Mouse (Mus musculus) bone marrow, adult 2 months (tissue): ENCODE data around the gene Cnnm2. TPM values are rescaled to one million over a fixed set of nuclear protein-coding genes. Genes with fewer than 3 reads are reported as not detected.

Source experiments
- H3K27ac ChIP-seq: fragments of 200-500 bp; 2 replicates; pipeline ENCODE4 v1.5.1; 2012; ENCODE audit warnings: low read depth, mild to moderate bottlenecking, control low read depth, inconsistent platforms, low read length; ENCODE audit not compliant: control insufficient read depth, poor library complexity, insufficient read depth
- H3K4me1 ChIP-seq: fragments of 200-500 bp; 2 replicates; pipeline ENCODE4 v1.6.1; 2011; ENCODE audit warnings: low read length; ENCODE audit not compliant: control insufficient read depth, insufficient read depth
- H3K4me3 ChIP-seq: fragments of 200-500 bp; replicated peaks from 2 replicates; pipeline ENCODE3; 2011; ENCODE audit warnings: mild to moderate bottlenecking, low read depth, low read length, control low read depth; ENCODE audit not compliant: control insufficient read depth
- CTCF ChIP-seq: fragments of 200-500 bp; IDR thresholded peaks from 2 replicates; pipeline ENCODE4 v1.5.1; 2011; ENCODE audit warnings: low read length, control low read depth; ENCODE audit not compliant: control insufficient read depth, insufficient read depth
- POLR2A ChIP-seq: fragments of 200-500 bp; IDR thresholded peaks from 2 replicates; pipeline ENCODE4 v1.6.1; 2011; ENCODE audit warnings: low read depth, mild to moderate bottlenecking, control low read depth, low read length, borderline replicate concordance; ENCODE audit not compliant: control insufficient read depth
- WGBS: fragments of 180-500 bp; shearing (Covaris S2); methylation state at CpG from one replicate; pipeline ENCODE4 v1.1.7; 2018; 5-methylcytosine and 5-hydroxymethylcytosine counted together
- polyA plus RNA-seq: library from polyadenylated mRNA; stranded (reverse); fragments of >200 nt; gene quantifications from 2 replicates; pipeline ENCODE4 v1.2.4, GENCODE M21; 2011; ENCODE audit warnings: low replicate concordance; ENCODE audit not compliant: missing spikeins, insufficient read depth, insufficient read length

Gene Cnnm2
- polyA plus RNA-seq, 1 experiment = 10.5 TPM

GRCm38 (mm10) chr19:46836085-46836484 is 74.7 kb downstream of the Cnnm2 start:
- TF ChIP-seq POLR2A = no peak
- no peak for TF ChIP-seq CTCF
- WGBS = 91% methylated on average over 3 of the region's 3 CpGs
- Histone ChIP-seq H3K27ac (no peak overlapping the region), H3K4me1 (no peaks in the 10 kb centered on the region), H3K4me3 (no peak overlapping the region)

- H3K4me1 ChIP-seq = no peaks in the 10 kb centered on the region
- H3K4me3 ChIP-seq = no peak overlapping the region
- no peak for TF ChIP-seq POLR2A
- TF ChIP-seq CTCF = no peak
- no peak overlapping the region for H3K27ac ChIP-seq
- 40% methylated on average over 11 of the region's 11 CpGs for WGBS
These were observed 76.1 kb downstream of the Cnnm2 start for GRCm38 (mm10) chr19:46837290-46838079.

DNA sequence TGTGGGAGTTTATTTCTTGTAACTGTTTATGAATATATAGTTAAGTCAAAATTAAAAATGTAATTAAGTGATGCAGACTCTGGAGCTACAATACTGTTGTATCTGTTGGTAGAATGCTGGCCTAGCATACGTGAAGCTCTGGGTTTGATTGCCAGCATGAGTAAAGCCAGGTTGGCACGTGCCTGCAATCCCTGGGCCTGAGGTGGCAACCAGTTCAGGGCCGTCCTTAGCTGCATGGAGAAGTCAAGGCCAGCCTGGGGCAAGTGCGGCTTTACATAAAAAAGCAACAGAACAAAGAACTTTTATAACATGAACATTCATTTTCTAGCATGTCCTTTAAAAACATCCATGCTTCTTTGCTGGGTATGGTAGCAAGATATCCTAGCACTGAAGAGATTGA is 79.6 kb downstream of the Cnnm2 start:
- WGBS = 92% methylated on average over 4 of the region's 4 CpGs
- Histone ChIP-seq H3K27ac (no peak overlapping the region), H3K4me1 (no peaks in the 10 kb centered on the region; the same call in none of the 2 replicates), H3K4me3 (no peak overlapping the region)
- TF ChIP-seq CTCF (no peak), POLR2A (no peak)

DNA sequence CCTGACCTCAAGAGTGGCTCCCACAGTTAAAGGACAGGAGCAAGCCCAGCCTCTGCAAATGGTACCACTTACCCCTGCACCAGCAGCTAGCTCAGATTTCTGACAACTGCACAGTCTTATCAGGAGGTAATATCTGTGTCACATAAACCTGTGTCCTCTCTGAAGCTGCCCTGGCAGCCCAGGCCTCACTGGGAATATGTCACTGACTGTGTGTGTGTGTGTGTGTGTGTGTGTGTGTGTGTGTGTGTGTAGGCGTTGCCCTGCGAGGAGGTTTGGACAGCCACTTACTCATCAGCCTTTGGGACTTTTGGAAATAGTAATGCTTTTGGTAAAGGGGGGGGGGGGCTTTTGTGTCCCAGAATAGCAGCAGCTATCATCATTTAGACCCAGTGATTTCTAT is 81.6 kb downstream of the Cnnm2 start:
- no peak for TF ChIP-seq POLR2A
- TF ChIP-seq CTCF = no peak
- no peak overlapping the region for H3K27ac ChIP-seq
- H3K4me1 ChIP-seq = no peaks in the 10 kb centered on the region; the same call in none of the 2 replicates
- no peak overlapping the region for H3K4me3 ChIP-seq
- 92% methylated on average over 2 of the region's 2 CpGs for WGBS

DNA sequence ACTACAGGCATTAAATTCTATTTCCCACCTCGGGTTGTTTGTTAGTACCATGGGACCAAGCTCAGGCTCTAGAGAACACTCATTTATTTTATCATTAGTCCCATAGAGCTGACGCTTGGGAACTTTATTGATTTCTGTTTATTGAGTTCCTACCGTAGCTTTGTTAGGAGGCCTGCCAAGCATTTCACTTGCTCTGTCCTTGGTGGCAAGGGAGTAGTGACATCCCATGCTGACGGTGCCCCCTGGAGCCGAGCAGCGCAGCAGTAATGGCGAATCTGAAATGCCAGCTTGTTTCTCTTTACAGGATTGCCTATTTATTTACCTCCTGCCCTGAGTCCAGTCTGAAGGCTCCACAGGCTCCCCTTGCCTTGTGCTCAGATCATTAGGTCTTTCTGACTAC is 84.7 kb downstream of the Cnnm2 start:
- H3K27ac ChIP-seq = peak overlapping the region; percentile 83; the same call in 1 of the 2 replicates
- H3K4me1 ChIP-seq = peaks cover 4% of the 10 kb centered on the region
- no peak for TF ChIP-seq POLR2A
- TF ChIP-seq CTCF = no peak
- WGBS = 78% methylated on average over 7 of the region's 7 CpGs
- no peak overlapping the region for H3K4me3 ChIP-seq

DNA sequence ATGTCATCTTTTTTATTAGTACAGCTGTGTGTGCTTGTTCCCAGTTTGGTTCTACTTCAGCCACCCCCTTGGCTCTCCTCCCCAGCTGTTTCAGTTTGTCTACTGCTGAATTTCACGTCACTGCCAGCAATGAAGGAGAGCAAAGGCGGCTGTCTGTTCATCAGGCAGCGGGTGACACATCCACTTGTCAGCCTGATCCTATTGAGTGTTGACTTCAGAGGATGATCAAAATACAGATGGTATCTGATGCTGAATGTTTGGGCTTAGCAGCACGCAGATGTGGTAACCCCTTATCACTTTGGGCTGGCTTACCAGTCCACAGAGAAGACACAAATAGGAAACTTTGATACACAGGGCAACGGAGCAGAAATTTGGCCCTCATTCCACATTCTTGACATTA is 85.1 kb downstream of the Cnnm2 start:
- no peak for TF ChIP-seq POLR2A
- no peak for TF ChIP-seq CTCF
- Histone ChIP-seq H3K27ac (peak overlapping the region; percentile 83), H3K4me1 (peaks cover 4% of the 10 kb centered on the region), H3K4me3 (no peak overlapping the region)
- WGBS = 59% methylated on average over 5 of the region's 5 CpGs

DNA sequence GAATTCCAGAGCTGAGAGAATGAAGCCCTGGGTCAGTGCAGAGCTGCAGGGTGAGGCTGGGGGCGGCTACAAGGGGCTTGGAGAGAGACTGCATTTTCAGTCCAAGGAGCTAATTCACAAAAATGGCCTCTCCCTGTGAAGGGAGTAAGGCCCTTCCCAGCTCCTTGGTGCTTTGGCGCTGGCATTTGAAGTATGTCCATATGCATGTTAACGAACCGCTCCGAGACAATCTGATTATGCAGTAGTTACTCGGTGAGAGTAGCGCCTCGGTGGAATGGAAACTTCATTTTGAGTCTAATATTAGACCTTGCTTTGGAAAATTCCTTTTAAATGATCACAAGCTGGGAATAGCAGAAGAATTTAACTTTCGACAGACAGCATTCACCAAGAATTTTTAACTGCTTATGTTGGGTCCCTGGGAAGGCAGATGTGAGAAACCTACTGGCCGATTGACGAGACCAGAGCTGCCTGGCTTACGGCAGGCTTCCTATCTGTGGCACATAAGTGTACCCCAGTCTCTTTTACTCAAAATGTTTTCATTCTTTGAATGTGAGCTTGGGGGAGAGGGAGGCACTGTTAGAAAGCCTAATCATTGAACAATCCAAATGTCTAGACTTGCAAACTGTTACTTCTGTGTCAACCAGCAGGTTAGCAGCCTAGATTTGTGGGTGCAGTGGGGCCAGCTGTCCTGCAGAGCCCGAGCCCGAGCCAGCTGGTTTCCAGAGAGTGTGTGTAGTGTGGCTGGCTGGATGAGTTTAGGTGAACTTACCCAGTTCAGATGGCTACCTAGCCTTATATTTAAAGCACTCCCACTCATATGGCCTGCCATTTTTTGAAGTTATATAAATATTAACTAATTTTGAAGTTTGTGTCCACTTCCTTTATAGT is 87.2 kb downstream of the Cnnm2 start:
- peak overlapping the region; percentile 64 for H3K27ac ChIP-seq
- no peak overlapping the region for H3K4me3 ChIP-seq
- TF ChIP-seq CTCF = no peak
- no peak for TF ChIP-seq POLR2A
- peaks cover 4% of the 10 kb centered on the region for H3K4me1 ChIP-seq
- WGBS = 82% methylated on average over 14 of the region's 14 CpGs

GRCm38 (mm10) chr19:46849443-46849997 is 88.1 kb downstream of the Cnnm2 start:
- Histone ChIP-seq H3K4me1 (peaks cover 4% of the 10 kb centered on the region), H3K27ac (peak overlapping the region; percentile 76), H3K4me3 (no peak overlapping the region)
- 59% methylated on average over 9 of the region's 9 CpGs for WGBS
- TF ChIP-seq POLR2A = no peak
- no peak for TF ChIP-seq CTCF
